Mouse (Mus musculus) liver, embryonic 14.5 days (tissue): ENCODE data around the gene Ldha. TPM values are rescaled to one million over a fixed set of nuclear protein-coding genes. Genes with fewer than 3 reads are reported as not detected.

ENCODE experiments used
- ATAC-seq: fragments of 200-750 bp; cut with Nextera tagmentation; 2 replicates; pipeline ENCODE4 v1.8.0; 2017; ENCODE audit warnings: moderate number of reproducible peaks, mild to moderate bottlenecking, moderate library complexity; ENCODE audit not compliant: insufficient read depth
- DNase-seq, 3 experiments: peaks; one replicate each; pipeline ENCODE4 v3.0.0-alpha.2; 2012 to 2013; ENCODE audit warnings: low read depth in 3 of 3, low spot score in 3 of 3
- H3K27ac ChIP-seq: fragments of 300-500 bp; sonication (generic); 2 replicates; pipeline ENCODE4 v1.5.1; 2014; ENCODE audit warnings: moderate library complexity, mild to moderate bottlenecking, control low read depth, inconsistent platforms
- H3K27me3 ChIP-seq: fragments of 300-500 bp; sonication (generic); 2 replicates; pipeline ENCODE4 v1.6.1; 2014; ENCODE audit warnings: mild to moderate bottlenecking, low read length, moderate library complexity; ENCODE audit not compliant: control insufficient read depth, insufficient read depth
- H3K36me3 ChIP-seq: fragments of 300-500 bp; sonication (generic); replicated peaks from 2 replicates; pipeline ENCODE4 v1.6.1; 2014; ENCODE audit warnings: low read depth; ENCODE audit not compliant: control insufficient read depth, insufficient read depth
- H3K4me1 ChIP-seq, 2 experiments: fragments of 200-500 bp in 1 of 2; fragments of 300-500 bp in 1 of 2; sonication (generic) in 1 of 2; replicated peaks; 2 replicates each; pipeline ENCODE4 v1.6.1; 2012 to 2014; ENCODE audit warnings: antibody characterized with exemption in 1 of 2, inconsistent platforms in 1 of 2, low read length in 1 of 2; ENCODE audit not compliant: control insufficient read depth in 2 of 2, insufficient read depth in 2 of 2
- H3K4me2 ChIP-seq: fragments of 300-500 bp; sonication (generic); 2 replicates; pipeline ENCODE4 v1.6.1; 2014; ENCODE audit warnings: low read depth, mild to moderate bottlenecking, control low read depth, moderate library complexity
- H3K4me3 ChIP-seq, 2 experiments: fragments of 200-500 bp in 1 of 2; fragments of 300-500 bp in 1 of 2; sonication (generic) in 1 of 2; 2 replicates each; pipeline ENCODE4 v1.5.1; 2012 to 2014; ENCODE audit warnings: low read depth in 2 of 2, low read length in 2 of 2, mild to moderate bottlenecking in 2 of 2, control low read depth in 1 of 2, inconsistent platforms in 1 of 2, moderate library complexity in 1 of 2; ENCODE audit not compliant: insufficient read depth in 1 of 2
- H3K9ac ChIP-seq: fragments of 300-500 bp; sonication (generic); replicated peaks from 2 replicates; pipeline ENCODE4 v1.6.1; 2014; ENCODE audit warnings: mild to moderate bottlenecking, control low read depth, moderate library complexity
- H3K9me3 ChIP-seq: fragments of 300-500 bp; sonication (generic); 2 replicates; pipeline ENCODE4 v1.6.1; 2016; ENCODE audit warnings: low read length, mixed read lengths; ENCODE audit not compliant: control insufficient read depth
- CTCF ChIP-seq: IDR thresholded peaks from 2 replicates; pipeline ENCODE4 v1.5.1; 2016; ENCODE audit warnings: antibody characterized with exemption, low read depth, control low read depth
- EP300 ChIP-seq: IDR thresholded peaks from 2 replicates; pipeline ENCODE4 v1.6.1; 2016; ENCODE audit warnings: antibody characterized with exemption, low read depth
- WGBS: fragments of 180-500 bp; shearing (Covaris S2); extraction: QIAGEN DNeasy Blood & Tissue Kit; methylation state at CpG from one replicate; pipeline ENCODE4 v1.1.7; 2014; ENCODE audit not compliant: insufficient replicate concordance; 5-methylcytosine and 5-hydroxymethylcytosine counted together
- polyA plus RNA-seq, 2 experiments: library from polyadenylated mRNA; depleted of rRNA in 1 of 2; stranded (reverse) in 1 of 2; unstranded in 1 of 2; fragments of >200 nt; fragmentation: Nextera tagmentation in 1 of 2; extraction: Ambion mirVana in 1 of 2; gene quantifications; 2 replicates each; pipeline versions ENCODE4 v1.2.1 to v1.2.3; 2012 to 2014

The Ldha gene
- polyA plus RNA-seq, 2 experiments: 356 to 1,104 TPM

- no peak for DNase-seq
- H3K36me3 ChIP-seq: peaks cover 22% of the 10 kb centered on the region
- H3K9ac ChIP-seq: no peak overlapping the region
- no peak overlapping the region for H3K4me2 ChIP-seq
- no peak for TF ChIP-seq EP300
- TF ChIP-seq CTCF: no peak
- no peaks in the 10 kb centered on the region for H3K27me3 ChIP-seq
- H3K9me3 ChIP-seq: no peaks in the 10 kb centered on the region
- no peak overlapping the region for H3K4me3 ChIP-seq
- H3K4me1 ChIP-seq: no peaks in the 10 kb centered on the region
- no peak overlapping the region for H3K27ac ChIP-seq
- 57% methylated on average over 3 of the region's 3 CpGs for WGBS
- ATAC-seq: no peak
Observed at GRCm38 (mm10) chr7:46895511-46895910, 54.2 kb downstream of the Ldha start.

- no peak overlapping the region for H3K27ac ChIP-seq
- no peaks in the 10 kb centered on the region for H3K9me3 ChIP-seq
- no peaks in the 10 kb centered on the region for H3K27me3 ChIP-seq
- no peak for ATAC-seq
- H3K4me3 ChIP-seq: no peak overlapping the region
- TF ChIP-seq CTCF (no peak), EP300 (no peak)
- H3K9ac ChIP-seq: no peak overlapping the region
- H3K4me1 ChIP-seq: no peaks in the 10 kb centered on the region
- DNase-seq: no peak
- peaks cover 15% of the 10 kb centered on the region for H3K36me3 ChIP-seq
- 29% methylated on average over 3 of the region's 3 CpGs for WGBS
- H3K4me2 ChIP-seq: no peak overlapping the region
Observed at GRCm38 (mm10) chr7:46899343-46899742, 58.1 kb downstream of the Ldha start.

Other genes with a start within 250 kb of the Ldha start
- 2.2 and 3.3 TPM in 2 replicates for gene Sergef, start 201.7 kb upstream of the Ldha start, polyA plus RNA-seq (2012; rRNA removed)
- 5.5 and 5.9 TPM in 2 replicates for gene Sergef, start 201.7 kb upstream of the Ldha start, polyA plus RNA-seq (2014; fragmentation: Nextera tagmentation; extraction: Ambion mirVana)
- not detected in 2 replicates for gene Tph1, start 168.9 kb upstream of the Ldha start, polyA plus RNA-seq (2012; rRNA removed)
- not detected in 2 replicates for gene Tph1, start 168.9 kb upstream of the Ldha start, polyA plus RNA-seq (2014; fragmentation: Nextera tagmentation; extraction: Ambion mirVana)
- gene Saal1, start 130.8 kb upstream of the Ldha start, polyA plus RNA-seq (2012; rRNA removed): 4.4 and 6.6 TPM in 2 replicates
- 15.1 and 17.6 TPM in 2 replicates for gene Saal1, start 130.8 kb upstream of the Ldha start, polyA plus RNA-seq (2014; fragmentation: Nextera tagmentation; extraction: Ambion mirVana)
- 0.37 and 1.0 TPM in 2 replicates for gene Saa3, start 125.8 kb upstream of the Ldha start, polyA plus RNA-seq (2012; rRNA removed)
- gene Saa3, start 125.8 kb upstream of the Ldha start, polyA plus RNA-seq (2014; fragmentation: Nextera tagmentation; extraction: Ambion mirVana): 2.8 and 3.4 TPM in 2 replicates
- gene Saa4, start 108.9 kb upstream of the Ldha start, polyA plus RNA-seq (2012; rRNA removed): 7.1 and 9.6 TPM in 2 replicates
- 5.8 and 5.9 TPM in 2 replicates for gene Saa4, start 108.9 kb upstream of the Ldha start, polyA plus RNA-seq (2014; fragmentation: Nextera tagmentation; extraction: Ambion mirVana)
- gene Saa1, start 98.5 kb upstream of the Ldha start, polyA plus RNA-seq (2012; rRNA removed): not detected in 2 replicates
- gene Saa1, start 98.5 kb upstream of the Ldha start, polyA plus RNA-seq (2014; fragmentation: Nextera tagmentation; extraction: Ambion mirVana): not detected in 2 replicates
- not detected in 2 replicates for gene Saa2, start 89.7 kb upstream of the Ldha start, polyA plus RNA-seq (2012; rRNA removed)
- gene Saa2, start 89.7 kb upstream of the Ldha start, polyA plus RNA-seq (2014; fragmentation: Nextera tagmentation; extraction: Ambion mirVana): not detected in 2 replicates
- 5.3 and 6.3 TPM in 2 replicates for gene Hps5, start 45.4 kb upstream of the Ldha start, polyA plus RNA-seq (2012; rRNA removed)
- gene Hps5, start 45.4 kb upstream of the Ldha start, polyA plus RNA-seq (2014; fragmentation: Nextera tagmentation; extraction: Ambion mirVana): 4.1 and 4.3 TPM in 2 replicates
- 8.1 and 13.4 TPM in 2 replicates for gene Gtf2h1, start 45.4 kb upstream of the Ldha start, polyA plus RNA-seq (2012; rRNA removed)
- gene Gtf2h1, start 45.4 kb upstream of the Ldha start, polyA plus RNA-seq (2014; fragmentation: Nextera tagmentation; extraction: Ambion mirVana): 27.8 and 33.1 TPM in 2 replicates
- gene Ldhc, start 19.7 kb downstream of the Ldha start, polyA plus RNA-seq (2012; rRNA removed): 0.11 and 0.17 TPM in 2 replicates
- gene Ldhc, start 19.7 kb downstream of the Ldha start, polyA plus RNA-seq (2014; fragmentation: Nextera tagmentation; extraction: Ambion mirVana): 0.09 and 0.21 TPM in 2 replicates
- 18.8 and 21.2 TPM in 2 replicates for gene Tsg101, start 78.5 kb downstream of the Ldha start, polyA plus RNA-seq (2012; rRNA removed)
- gene Tsg101, start 78.5 kb downstream of the Ldha start, polyA plus RNA-seq (2014; fragmentation: Nextera tagmentation; extraction: Ambion mirVana): 62.1 and 67.3 TPM in 2 replicates
- 2.8 and 3.9 TPM in 2 replicates for gene Uevld, start 117.1 kb downstream of the Ldha start, polyA plus RNA-seq (2012; rRNA removed)
- gene Uevld, start 117.1 kb downstream of the Ldha start, polyA plus RNA-seq (2014; fragmentation: Nextera tagmentation; extraction: Ambion mirVana): 5.8 and 6.4 TPM in 2 replicates
- not detected in 2 replicates for gene Gm9999, start 142.1 kb downstream of the Ldha start, polyA plus RNA-seq (2012; rRNA removed)
- not detected in 2 replicates for gene Gm9999, start 142.1 kb downstream of the Ldha start, polyA plus RNA-seq (2014; fragmentation: Nextera tagmentation; extraction: Ambion mirVana)
- 3.5 and 5.9 TPM in 2 replicates for gene Spty2d1, start 166.9 kb downstream of the Ldha start, polyA plus RNA-seq (2012; rRNA removed)
- gene Spty2d1, start 166.9 kb downstream of the Ldha start, polyA plus RNA-seq (2014; fragmentation: Nextera tagmentation; extraction: Ambion mirVana): 10.1 and 10.4 TPM in 2 replicates
- gene Tmem86a, start 209.1 kb downstream of the Ldha start, polyA plus RNA-seq (2012; rRNA removed): 12.6 and 14.8 TPM in 2 replicates
- gene Tmem86a, start 209.1 kb downstream of the Ldha start, polyA plus RNA-seq (2014; fragmentation: Nextera tagmentation; extraction: Ambion mirVana): 16.6 and 16.9 TPM in 2 replicates